Mouse (Mus musculus) adipose tissue, adult 10 weeks (tissue): ENCODE measurements around the gene Rab30. TPM values are rescaled to one million over a fixed set of nuclear protein-coding genes. Genes with fewer than 3 reads are reported as not detected.

Source experiments
- polyA plus RNA-seq: library from polyadenylated mRNA; stranded (reverse); fragments of 350-450 nt; fragmentation: Illumina TruSeq; extraction: RNeasy Lipid Tissue Mini Kit (QIAGEN cat#74804); gene quantifications from one replicate; pipeline ENCODE4 v1.2.3, GENCODE M21; 2014; ENCODE audit warnings: low read depth, low replicate concordance

Gene Rab30
- 9.8 TPM for polyA plus RNA-seq

GRCm38 (mm10) chr7:92741152-92741860 is at the start of gene Rab30:
Gene Rab30 (plus strand): TSS chr7:92741603.

DNA sequence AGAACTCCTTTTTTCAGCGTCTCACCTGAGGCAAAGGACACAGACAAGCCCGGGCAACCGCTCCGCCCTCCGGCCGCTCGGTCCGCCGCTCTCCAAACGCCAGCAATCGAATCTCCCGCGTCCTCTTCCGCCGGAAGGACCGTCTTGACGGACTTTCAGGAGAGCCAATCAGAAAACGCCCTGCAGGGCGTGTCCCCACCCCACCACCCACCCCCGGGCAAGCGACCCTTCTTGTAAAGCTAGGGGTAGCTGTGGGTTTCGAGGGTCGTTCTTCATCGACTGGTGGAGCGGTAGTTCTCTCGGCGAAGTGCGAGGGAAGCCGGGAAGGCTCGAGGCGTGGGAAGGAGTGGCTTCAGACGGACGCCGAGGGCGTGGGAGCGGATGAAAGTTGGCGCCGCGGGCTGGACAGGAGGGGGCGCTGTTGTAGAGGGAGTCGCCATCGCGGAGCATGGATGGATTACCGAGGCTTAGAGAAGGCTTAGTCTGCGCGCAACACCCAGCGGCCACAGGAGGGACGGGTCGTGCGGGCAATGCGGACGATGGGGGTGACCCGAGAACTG is 132.8 kb downstream of the Rab30 start, which contains the start of the genes Ddias and Prcp:
Gene Ddias, minus strand, starts transcription at position 132 of the 560 bp plus-strand sequence.
Gene Prcp, plus strand, starts transcription at position 355 of the 560 bp plus-strand sequence.

Other genes starting within 250 kb of the Rab30 start
- 26.3 TPM for gene Ccdc90b, start 180.5 kb upstream of the Rab30 start, polyA plus RNA-seq
- gene Ankrd42, start 104.5 kb upstream of the Rab30 start, polyA plus RNA-seq, result 9.3 TPM
- 51.3 TPM for gene Pcf11, start 71.7 kb upstream of the Rab30 start, polyA plus RNA-seq
- gene Ddias, start 132.6 kb downstream of the Rab30 start, polyA plus RNA-seq, result 1.7 TPM
- gene Prcp, start 132.9 kb downstream of the Rab30 start, polyA plus RNA-seq, result 19.0 TPM